Mouse (Mus musculus) kidney, adult 10 weeks (tissue): ENCODE measurements around the gene Olfr684. TPM values are rescaled to one million over a fixed set of nuclear protein-coding genes. Genes with fewer than 3 reads are reported as not detected.

Experiments used
- polyA plus RNA-seq: library from polyadenylated mRNA; stranded (reverse); fragments of 350-450 nt; fragmentation: Illumina TruSeq; extraction: RNeasy Lipid Tissue Mini Kit (QIAGEN cat#74804); gene quantifications from one replicate; pipeline ENCODE4 v1.2.3, GENCODE M21; 2014; ENCODE audit warnings: low read depth, low replicate concordance

Olfr684 gene
- polyA plus RNA-seq = not detected

GRCm38 (mm10) chr7:105163553-105163952 is at the start of gene Olfr684:
Gene Olfr684 (minus strand): TSS chr7:105163653.

GRCm38 (mm10) chr7:105207385-105207784 is 43.9 kb upstream of the Olfr684 start, which contains the start of gene Olfr686:
Gene Olfr686 (minus strand): TSS chr7:105207485.

GRCm38 (mm10) chr7:105185912-105186311 is 22.5 kb upstream of the Olfr684 start, which contains the start of gene Olfr685:
Gene Olfr685 (minus strand): TSS chr7:105186012.

GRCm38 (mm10) chr7:105146912-105147311 is 16.5 kb downstream of the Olfr684 start, which contains the start of gene Olfr683:
Gene Olfr683 (minus strand): TSS chr7:105147012.

GRCm38 (mm10) chr7:105116536-105116935 is 46.9 kb downstream of the Olfr684 start, which contains the start of gene Olfr681:
Gene Olfr681 (plus strand): TSS chr7:105116836.

Other genes with a start within 250 kb of the Olfr684 start
- not detected for gene Olfr667, start 242.2 kb downstream of the Olfr684 start, polyA plus RNA-seq
- not detected for gene Olfr668, start 235.6 kb downstream of the Olfr684 start, polyA plus RNA-seq
- not detected for gene Olfr669, start 229.4 kb downstream of the Olfr684 start, polyA plus RNA-seq
- gene Olfr670, start 201.0 kb downstream of the Olfr684 start, polyA plus RNA-seq = not detected
- gene Olfr671, start 184.5 kb downstream of the Olfr684 start, polyA plus RNA-seq = not detected
- not detected for gene Olfr672, start 161.6 kb downstream of the Olfr684 start, polyA plus RNA-seq
- gene Olfr675, start 135.2 kb downstream of the Olfr684 start, polyA plus RNA-seq = not detected
- not detected for gene Olfr676, start 131.0 kb downstream of the Olfr684 start, polyA plus RNA-seq
- gene Olfr677, start 112.3 kb downstream of the Olfr684 start, polyA plus RNA-seq = not detected
- not detected for gene Olfr678, start 99.2 kb downstream of the Olfr684 start, polyA plus RNA-seq
- gene Olfr679, start 82.4 kb downstream of the Olfr684 start, polyA plus RNA-seq = not detected
- gene Olfr680-ps1, start 70.8 kb downstream of the Olfr684 start, polyA plus RNA-seq = not detected
- not detected for gene Olfr681, start 46.8 kb downstream of the Olfr684 start, polyA plus RNA-seq
- not detected for gene Olfr683, start 16.6 kb downstream of the Olfr684 start, polyA plus RNA-seq
- gene Olfr685, start 22.4 kb upstream of the Olfr684 start, polyA plus RNA-seq = not detected
- not detected for gene Olfr686, start 43.8 kb upstream of the Olfr684 start, polyA plus RNA-seq
- gene Olfr688, start 124.4 kb upstream of the Olfr684 start, polyA plus RNA-seq = not detected
- gene Olfr689, start 147.5 kb upstream of the Olfr684 start, polyA plus RNA-seq = not detected
- gene Olfr690, start 170.5 kb upstream of the Olfr684 start, polyA plus RNA-seq = not detected
- gene Olfr691, start 178.6 kb upstream of the Olfr684 start, polyA plus RNA-seq = not detected
- not detected for gene Olfr692, start 204.6 kb upstream of the Olfr684 start, polyA plus RNA-seq
- gene Gm5901, start 211.4 kb upstream of the Olfr684 start, polyA plus RNA-seq = not detected
- gene Fam160a2, start 236.4 kb upstream of the Olfr684 start, polyA plus RNA-seq = 12.0 TPM
- not detected for gene Cnga4, start 240.9 kb upstream of the Olfr684 start, polyA plus RNA-seq